Mouse (Mus musculus): ENCODE results near the gene Slc38a1. TPM values are rescaled to one million over a fixed set of nuclear protein-coding genes. Genes with fewer than 3 reads are reported as not detected.

The Slc38a1 gene
- polyA plus RNA-seq, 2 experiments from 2014 or later, result 65.0 to 80.7 TPM

DNA sequence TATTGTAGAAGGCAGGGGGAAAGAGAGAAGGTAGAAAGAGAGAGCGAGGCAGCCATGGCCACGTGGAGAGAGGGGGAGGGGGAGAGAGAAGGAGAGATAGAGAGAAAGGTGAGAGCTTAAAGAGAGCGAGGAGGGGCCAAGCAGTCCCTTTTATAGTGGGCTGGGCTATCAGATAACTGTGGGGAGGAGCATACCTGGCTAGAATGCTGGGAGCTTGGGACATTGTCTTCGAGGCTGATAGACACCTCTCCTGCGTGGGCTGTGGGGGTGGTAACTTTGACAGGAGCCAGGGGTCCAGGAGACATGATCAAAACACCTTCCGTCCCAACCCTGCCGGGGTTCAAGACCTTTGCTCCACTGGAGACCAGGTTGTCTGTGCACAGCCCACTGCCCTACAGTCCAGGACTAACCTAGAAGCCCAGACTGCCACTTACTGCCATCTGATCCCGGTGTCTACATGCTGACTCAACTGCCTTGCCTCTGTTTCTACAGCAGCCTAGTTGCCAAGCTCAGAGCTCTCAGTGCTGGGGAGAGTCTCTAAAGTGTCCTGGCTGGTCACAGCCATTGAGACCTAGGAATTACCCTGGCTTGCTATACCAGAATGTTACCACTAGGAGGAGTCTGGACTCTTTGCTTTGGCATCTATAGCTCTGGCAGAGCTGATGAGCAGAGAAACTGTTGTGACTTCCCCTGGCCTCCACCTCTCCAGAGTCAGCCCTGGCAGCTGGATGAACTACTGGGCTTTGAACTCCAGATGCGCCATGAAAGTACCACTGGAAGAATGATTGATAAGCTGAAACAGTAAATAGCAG is 90.9 kb downstream of the Slc38a1 start:
- peak; percentile 94 for ATAC-seq

DNA sequence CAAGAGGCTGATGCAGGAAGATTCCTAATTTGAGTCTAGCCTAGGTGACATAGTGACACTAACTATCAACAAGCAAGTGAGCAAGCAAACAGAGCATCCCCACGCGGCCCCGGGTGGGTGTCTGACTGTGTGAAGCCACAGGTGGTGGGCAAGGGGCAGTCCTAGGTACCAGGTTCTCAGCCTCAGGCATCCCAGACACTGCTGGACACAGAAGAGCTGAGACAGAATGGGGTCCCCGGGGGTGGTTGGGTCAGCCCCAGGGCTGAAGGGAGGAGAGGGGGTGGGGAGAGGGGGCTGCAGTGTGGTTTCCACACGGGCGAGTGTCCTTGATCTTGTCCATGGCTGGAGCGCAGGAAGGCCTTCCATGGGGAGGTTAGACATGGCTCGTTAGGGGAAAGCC is 91.6 kb downstream of the Slc38a1 start:
- no peak for ATAC-seq

DNA sequence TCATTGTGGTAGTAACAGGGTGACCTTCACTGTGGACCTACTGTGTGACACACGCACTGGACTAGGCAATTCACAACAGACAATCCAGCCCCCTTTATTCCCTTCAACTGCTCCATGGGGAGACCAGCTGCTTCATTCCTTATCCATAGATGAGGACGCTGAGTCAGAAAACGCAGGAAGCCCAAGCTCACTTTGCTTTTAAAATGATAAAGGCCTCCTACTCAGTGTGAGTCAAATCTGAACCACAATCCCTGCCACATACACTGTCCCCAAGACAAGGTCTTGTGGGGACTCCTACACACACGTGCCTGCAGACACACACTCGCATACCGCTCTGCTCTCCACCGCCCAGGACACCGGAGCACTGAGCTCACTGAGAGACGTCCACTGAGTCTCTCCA is 94.3 kb downstream of the Slc38a1 start:
- ATAC-seq, result no peak

- no peak for ATAC-seq
Measured at GRCm38 (mm10) chr15:96547256-96548195, 95.2 kb downstream of the Slc38a1 start.

DNA sequence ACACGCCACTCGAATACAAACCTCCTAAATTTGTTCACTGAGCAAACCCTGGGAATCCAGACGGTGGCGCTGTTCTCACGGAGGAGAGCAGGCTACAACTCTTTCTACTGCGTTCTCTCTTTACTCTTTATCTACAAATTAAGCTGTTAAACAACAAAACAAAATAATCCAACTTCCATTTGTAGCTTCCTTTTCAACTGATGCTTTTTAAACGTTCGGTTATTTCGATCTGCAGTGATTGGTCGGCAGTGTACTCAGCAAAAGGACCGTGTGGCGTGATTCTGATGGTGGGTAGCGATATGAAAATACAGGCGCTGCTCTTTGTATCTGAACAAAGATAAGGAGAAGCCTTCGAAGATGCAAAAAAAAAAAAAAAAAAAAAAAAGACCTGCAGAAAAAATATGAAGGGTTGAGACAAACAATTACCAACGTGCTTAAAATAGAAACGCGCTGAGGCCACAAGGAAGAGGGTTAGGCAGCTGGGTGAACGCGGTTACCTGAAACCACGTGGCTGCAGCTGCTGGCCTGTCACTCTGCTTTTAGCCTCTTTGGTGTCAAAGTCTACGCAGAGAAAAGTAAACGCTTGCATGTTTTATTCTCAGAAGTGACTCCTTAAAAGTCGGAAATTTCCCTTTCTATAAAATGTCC is 99.4 kb downstream of the Slc38a1 start:
- peak; percentile 93 for ATAC-seq

DNA sequence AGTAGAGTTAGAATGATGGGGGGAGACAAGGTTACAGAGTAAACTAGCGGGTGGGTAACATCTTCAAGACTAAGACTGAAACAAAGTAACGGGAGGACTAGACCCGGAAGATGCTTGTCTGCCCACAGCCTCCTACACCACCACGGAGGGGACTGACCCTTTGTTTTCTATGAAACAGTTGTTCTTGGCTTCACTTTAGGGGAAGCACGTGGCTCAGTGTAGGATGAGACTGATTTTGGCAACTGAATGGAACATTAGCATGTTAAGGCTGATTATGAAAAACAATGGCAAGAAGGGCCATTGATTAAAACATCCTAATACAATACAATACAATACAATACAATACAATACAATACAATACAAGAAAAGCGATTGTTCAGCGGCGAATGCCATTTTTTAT is 100.6 kb downstream of the Slc38a1 start:
- ATAC-seq, result no peak

DNA sequence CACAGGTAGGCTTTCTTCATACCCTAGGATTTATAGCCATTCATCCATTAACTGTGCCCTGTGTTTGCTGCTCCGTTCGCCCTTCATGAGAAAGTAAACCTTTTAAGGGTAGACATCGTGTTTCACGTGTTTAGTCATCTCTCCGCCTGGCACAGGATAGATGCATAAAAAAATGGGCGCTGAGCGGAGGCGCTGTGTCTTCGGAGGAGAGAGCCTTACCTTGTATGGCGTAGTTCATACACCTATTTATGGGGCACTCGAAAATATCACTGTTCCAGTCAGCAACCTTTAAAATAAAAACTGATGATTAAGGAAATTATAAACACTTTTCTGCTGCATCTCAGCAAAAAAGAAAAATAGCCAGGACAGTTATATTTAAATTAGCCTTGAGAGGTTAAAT is 105.4 kb downstream of the Slc38a1 start:
- no peak for ATAC-seq

DNA sequence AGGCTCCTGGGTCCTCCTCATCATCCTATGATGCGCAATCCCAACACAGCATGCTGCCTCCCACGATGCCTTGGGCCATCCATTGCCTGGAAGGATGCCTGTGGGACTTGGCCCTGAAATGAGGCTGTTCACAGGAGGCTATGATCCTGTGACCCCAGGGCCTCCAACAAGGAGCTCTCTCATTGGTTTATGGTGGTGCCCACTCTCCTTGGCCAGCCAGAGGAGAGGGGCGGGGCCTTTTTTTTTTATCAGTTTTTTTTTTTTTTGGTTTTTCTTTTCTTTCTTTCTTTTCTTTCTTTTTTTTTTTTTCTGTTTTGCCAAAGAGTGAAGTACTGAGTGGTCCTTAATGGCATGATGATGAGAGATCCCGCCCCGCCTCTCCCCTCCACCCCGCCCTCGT is 106.3 kb downstream of the Slc38a1 start:
- ATAC-seq, result no peak

DNA sequence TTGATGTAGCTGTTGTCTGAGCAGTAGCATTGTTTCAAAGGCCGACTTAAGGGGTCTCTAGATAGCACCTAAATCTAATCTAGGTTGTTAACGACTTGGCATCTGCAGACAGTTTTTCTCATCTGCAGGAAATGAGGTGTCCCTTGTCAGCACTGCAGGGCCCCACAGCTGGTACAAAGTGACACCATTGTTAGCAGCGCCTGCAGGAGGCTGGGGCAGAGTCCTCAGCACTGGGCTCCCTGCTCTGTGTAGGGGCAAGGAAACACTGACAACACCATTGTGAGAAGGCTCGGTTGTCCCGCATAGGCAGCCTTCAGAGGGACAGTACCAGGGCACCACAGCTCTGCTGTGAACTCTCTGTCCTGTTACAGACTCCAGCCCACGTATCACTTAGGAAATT is 115.0 kb downstream of the Slc38a1 start:
- no peak for ATAC-seq

DNA sequence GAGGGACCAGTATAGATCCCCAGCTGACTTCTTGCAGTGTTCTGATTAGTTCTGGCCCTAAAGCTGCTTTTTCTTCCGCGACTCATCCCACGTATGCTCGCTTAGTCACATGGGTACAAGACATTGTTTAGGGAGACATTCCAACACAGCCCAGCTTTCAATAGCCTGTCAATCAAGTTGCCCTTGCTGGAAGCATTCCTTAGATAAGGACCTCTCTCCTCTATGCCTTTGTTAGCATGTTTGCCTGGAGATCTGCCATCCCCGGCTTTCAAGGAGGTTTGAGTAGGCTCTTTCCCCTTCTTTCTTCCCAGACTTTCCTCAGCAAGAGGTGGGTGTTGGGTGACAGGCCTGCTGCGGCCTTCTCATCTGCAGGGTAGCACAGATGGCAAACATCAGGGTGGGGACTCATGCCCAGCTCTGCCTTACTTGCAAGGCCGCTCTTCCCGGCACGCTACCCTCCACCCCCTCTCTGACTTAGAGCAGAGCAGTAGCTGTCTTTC is 118.4 kb downstream of the Slc38a1 start:
- ATAC-seq, result no peak

Other genes starting within 250 kb of the Slc38a1 start
- 10 to 100 TPM; 42.4 to 45.3 TPM for gene Scaf11, start 182.1 kb downstream of the Slc38a1 start, polyA plus RNA-seq (2017; shearing (Covaris generic))
- 10 to 100 TPM; 34.6 to 44.7 TPM for gene Slc38a2, start 56.8 kb upstream of the Slc38a1 start, polyA plus RNA-seq (2017; shearing (Covaris generic))